Mouse (Mus musculus) lung, postnatal 14 days (tissue): Measurements from ENCODE around the gene 9130230L23Rik.

Source experiments
- DNase-seq: peaks from one replicate; pipeline ENCODE4 v3.0.0; 2021

The 9130230L23Rik gene

GRCm38 (mm10) chr5:66004134-66004925, at the start of gene 9130230L23Rik:
Gene 9130230L23Rik, minus strand, starts transcription at chr5:66004285.
- no peak for DNase-seq

GRCm38 (mm10) chr5:66052777-66053548, 48.9 kb upstream of the 9130230L23Rik start:
- DNase-seq, result no peak

GRCm38 (mm10) chr5:66050841-66051240, 46.8 kb upstream of the 9130230L23Rik start:
- DNase-seq, result no peak

- no peak for DNase-seq
Measured at GRCm38 (mm10) chr5:66046356-66046755, 42.3 kb upstream of the 9130230L23Rik start.

- no peak for DNase-seq
Measured at GRCm38 (mm10) chr5:66043897-66044296, 39.8 kb upstream of the 9130230L23Rik start.

GRCm38 (mm10) chr5:66042651-66043340, 38.7 kb upstream of the 9130230L23Rik start:
- no peak for DNase-seq

GRCm38 (mm10) chr5:66040744-66041279, 36.7 kb upstream of the 9130230L23Rik start:
- no peak for DNase-seq

GRCm38 (mm10) chr5:66039813-66040212, 35.7 kb upstream of the 9130230L23Rik start:
- DNase-seq, result no peak

GRCm38 (mm10) chr5:66037066-66037465, 33.0 kb upstream of the 9130230L23Rik start:
- DNase-seq, result no peak

GRCm38 (mm10) chr5:66036440-66037054, 32.5 kb upstream of the 9130230L23Rik start:
- DNase-seq, result no peak

GRCm38 (mm10) chr5:66034375-66035195, 30.5 kb upstream of the 9130230L23Rik start:
- no peak for DNase-seq

GRCm38 (mm10) chr5:66032826-66033225, 28.7 kb upstream of the 9130230L23Rik start:
- no peak for DNase-seq

GRCm38 (mm10) chr5:66031699-66032098, 27.6 kb upstream of the 9130230L23Rik start:
- no peak for DNase-seq

GRCm38 (mm10) chr5:66028232-66028631, 24.1 kb upstream of the 9130230L23Rik start:
- no peak for DNase-seq

GRCm38 (mm10) chr5:66027206-66027605, 23.1 kb upstream of the 9130230L23Rik start:
- no peak for DNase-seq

GRCm38 (mm10) chr5:66026796-66027195, 22.7 kb upstream of the 9130230L23Rik start:
- DNase-seq, result no peak

GRCm38 (mm10) chr5:66015449-66015961, 11.4 kb upstream of the 9130230L23Rik start:
- no peak for DNase-seq

GRCm38 (mm10) chr5:66014437-66014836, 10.4 kb upstream of the 9130230L23Rik start:
- DNase-seq, result no peak

- no peak for DNase-seq
Measured at GRCm38 (mm10) chr5:66013999-66014398, 9.9 kb upstream of the 9130230L23Rik start.

GRCm38 (mm10) chr5:66008245-66008967, 4.3 kb upstream of the 9130230L23Rik start:
- DNase-seq, result no peak
